Mouse (Mus musculus) small intestine, adult 2 months (tissue): Measurements from ENCODE around the gene Rfc1. TPM values are rescaled to one million over a fixed set of nuclear protein-coding genes. Genes with fewer than 3 reads are reported as not detected.
"Not testable (repeated sequence)": the region's sequence is repeated elsewhere in the genome, so short reads cannot be mapped to it uniquely, and the experiment has no call there.

Source experiments
- H3K27ac ChIP-seq: fragments of 200-500 bp; 2 replicates; pipeline ENCODE4 v1.5.1; 2012; ENCODE audit warnings: low read depth, low read length, control low read depth, inconsistent platforms; ENCODE audit not compliant: insufficient read depth
- H3K27me3 ChIP-seq: fragments of 200-500 bp; 2 replicates; pipeline ENCODE4 v1.6.1; 2012; ENCODE audit warnings: mild to moderate bottlenecking, moderate library complexity, low read length, inconsistent platforms; ENCODE audit not compliant: control insufficient read depth, insufficient read depth
- H3K36me3 ChIP-seq: fragments of 200-500 bp; 2 replicates; pipeline ENCODE4 v1.6.1; 2012; ENCODE audit warnings: mild to moderate bottlenecking, low read length, control low read depth, inconsistent platforms; ENCODE audit not compliant: control insufficient read depth, insufficient read depth
- H3K4me1 ChIP-seq: fragments of 200-500 bp; 2 replicates; pipeline ENCODE4 v1.6.1; 2012; ENCODE audit warnings: low read length, inconsistent platforms, mixed read lengths; ENCODE audit not compliant: control insufficient read depth, insufficient read depth, insufficient read length
- H3K4me3 ChIP-seq: fragments of 200-500 bp; 2 replicates; pipeline ENCODE4 v1.5.1; 2012; ENCODE audit warnings: low read depth, mild to moderate bottlenecking, control low read depth, inconsistent platforms, low read length, moderate library complexity
- CTCF ChIP-seq: fragments of 200-500 bp; IDR thresholded peaks from 2 replicates; pipeline ENCODE4 v1.5.1; 2012; ENCODE audit warnings: low read depth, mild to moderate bottlenecking, control low read depth, inconsistent platforms, low read length, moderate library complexity, mixed read lengths; ENCODE audit not compliant: insufficient replicate concordance, insufficient read length; ENCODE audit errors: extremely low read depth
- POLR2A ChIP-seq: fragments of 200-500 bp; IDR thresholded peaks from 2 replicates; pipeline ENCODE4 v1.6.1; 2012; ENCODE audit warnings: low read depth, mild to moderate bottlenecking, control low read depth, inconsistent platforms, low read length, moderate library complexity
- WGBS: fragments of 180-500 bp; shearing (Covaris S2); methylation state at CpG from one replicate; pipeline ENCODE4 v1.1.7; 2018; 5-methylcytosine and 5-hydroxymethylcytosine counted together
- polyA plus RNA-seq: library from polyadenylated mRNA; depleted of rRNA; stranded (reverse); fragments of >200 nt; gene quantifications from 2 replicates; pipeline ENCODE4 v1.2.3, GENCODE M21; 2012

The Rfc1 gene
- polyA plus RNA-seq, 1 experiment, result 4.2 TPM

GRCm38 (mm10) chr5:65305516-65305915, 30.0 kb downstream of the Rfc1 start:
- WGBS, result 86% methylated on average over 9 of the region's 9 CpGs
- Histone ChIP-seq H3K27ac (no peak overlapping the region), H3K36me3 (peaks cover 20% of the 10 kb centered on the region), H3K27me3 (no peaks in the 10 kb centered on the region), H3K4me1 (no peaks in the 10 kb centered on the region), H3K4me3 (no peak overlapping the region)
- TF ChIP-seq POLR2A (no peak), CTCF (no peak)

GRCm38 (mm10) chr5:65300121-65300520, 35.3 kb downstream of the Rfc1 start:
- H3K27ac ChIP-seq, result no peak overlapping the region
- TF ChIP-seq POLR2A (no peak), CTCF (no peak)
- H3K4me1 ChIP-seq, result no peaks in the 10 kb centered on the region
- H3K27me3 ChIP-seq, result no peaks in the 10 kb centered on the region
- peaks cover 18% of the 10 kb centered on the region for H3K36me3 ChIP-seq
- no peak overlapping the region for H3K4me3 ChIP-seq
- WGBS, result 89% methylated on average over 9 of the region's 9 CpGs

- not testable (repeated sequence) for H3K4me3 ChIP-seq, H3K4me1 ChIP-seq, H3K27me3 ChIP-seq, H3K27ac ChIP-seq
- H3K36me3 ChIP-seq, result peaks cover 21% of the 10 kb centered on the region
- WGBS, result 88% methylated on average over 1 of the region's 1 CpGs
Observed at GRCm38 (mm10) chr5:65299623-65300022, 35.8 kb downstream of the Rfc1 start.

- Histone ChIP-seq H3K27ac (no peak overlapping the region), H3K27me3 (no peaks in the 10 kb centered on the region), H3K4me3 (no peak overlapping the region), H3K36me3 (peaks cover 25% of the 10 kb centered on the region), H3K4me1 (no peaks in the 10 kb centered on the region)
- TF ChIP-seq POLR2A, result no peak
- TF ChIP-seq CTCF, result no peak
- 71% methylated on average over 7 of the region's 7 CpGs for WGBS
Observed at GRCm38 (mm10) chr5:65298167-65298950, 37.1 kb downstream of the Rfc1 start.

- Histone ChIP-seq H3K4me3 (no peak overlapping the region), H3K27me3 (no peaks in the 10 kb centered on the region), H3K36me3 (peaks cover 35% of the 10 kb centered on the region), H3K27ac (no peak overlapping the region), H3K4me1 (no peaks in the 10 kb centered on the region)
- TF ChIP-seq POLR2A (no peak), CTCF (no peak)
- WGBS, result 40% methylated on average over 2 of the region's 2 CpGs
Observed at GRCm38 (mm10) chr5:65294270-65294669, 41.2 kb downstream of the Rfc1 start.

GRCm38 (mm10) chr5:65293627-65294026, 41.8 kb downstream of the Rfc1 start:
- Histone ChIP-seq H3K27me3 (no peaks in the 10 kb centered on the region), H3K4me1 (no peaks in the 10 kb centered on the region), H3K36me3 (peaks cover 35% of the 10 kb centered on the region), H3K27ac (no peak overlapping the region), H3K4me3 (no peak overlapping the region)
- no peak for TF ChIP-seq CTCF
- TF ChIP-seq POLR2A, result no peak
- WGBS, result 87% methylated on average over 6 of the region's 6 CpGs

GRCm38 (mm10) chr5:65289009-65289408, 46.5 kb downstream of the Rfc1 start:
- H3K27ac ChIP-seq, H3K4me1 ChIP-seq, H3K27me3 ChIP-seq, H3K4me3 ChIP-seq: not testable (repeated sequence)
- H3K36me3 ChIP-seq, result peaks cover 50% of the 10 kb centered on the region
- 83% methylated on average over 8 of the region's 8 CpGs for WGBS
